Mouse (Mus musculus) myocyte (in vitro differentiated cells): Measurements from ENCODE around the gene Pfn4.

ENCODE experiments used
- E2F4 ChIP-seq: IDR thresholded peaks from one replicate; pipeline ENCODE4 v1.6.1; 2011; ENCODE audit warnings: mild to moderate bottlenecking, control low read depth, moderate library complexity; ENCODE audit not compliant: insufficient read depth
- MAX ChIP-seq: IDR thresholded peaks from one replicate; pipeline ENCODE4 v1.6.1; 2011; ENCODE audit warnings: low read depth, mild to moderate bottlenecking, control low read depth
- MYOD1 ChIP-seq, 3 experiments: IDR thresholded peaks; one replicate each; pipeline ENCODE4 v1.6.1; 2011; ENCODE audit warnings: control low read depth in 2 of 3, low read depth in 2 of 3, mild to moderate bottlenecking in 2 of 3, moderate library complexity in 1 of 3; ENCODE audit not compliant: insufficient read length in 2 of 3, control insufficient read depth in 1 of 3
- MYOG ChIP-seq, 3 experiments: IDR thresholded peaks; one replicate each; pipeline ENCODE4 v1.6.1; 2011; ENCODE audit warnings: control low read depth in 2 of 3, low read depth in 2 of 3, mild to moderate bottlenecking in 2 of 3; ENCODE audit not compliant: insufficient read length in 2 of 3, control insufficient read depth in 1 of 3, insufficient read depth in 1 of 3
- POLR2A ChIP-seq: IDR thresholded peaks from one replicate; pipeline ENCODE4 v1.6.1; 2011; ENCODE audit warnings: low read depth, mild to moderate bottlenecking, control low read depth, moderate library complexity; ENCODE audit not compliant: insufficient read length
- POLR2AphosphoS2 ChIP-seq: IDR thresholded peaks from one replicate; pipeline ENCODE4 v1.6.1; 2011; ENCODE audit warnings: low read depth, control low read depth; ENCODE audit not compliant: insufficient read length
- USF1 ChIP-seq: IDR thresholded peaks from one replicate; pipeline ENCODE4 v1.6.1; 2011; ENCODE audit warnings: low read depth, mild to moderate bottlenecking, control low read depth, moderate library complexity

DNA sequence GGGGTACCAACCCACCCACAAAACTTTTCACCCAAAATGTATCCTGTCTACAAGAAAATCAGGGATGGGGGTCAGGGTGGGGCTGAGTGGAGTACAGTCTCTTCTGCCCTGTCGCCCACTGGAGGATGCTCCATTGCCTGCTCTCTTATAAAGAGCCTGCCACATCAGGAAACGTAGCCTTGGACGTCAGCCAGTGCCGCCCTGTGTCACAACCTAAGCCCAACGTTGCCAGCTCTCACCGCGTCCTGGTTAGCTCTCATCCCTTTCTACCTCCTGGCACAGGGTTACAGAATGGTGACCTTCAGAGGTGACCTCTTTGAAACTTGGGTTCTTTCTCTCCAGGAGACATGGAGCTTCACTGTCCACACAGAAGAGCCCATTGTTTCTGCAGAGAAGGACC, 28.0 kb upstream of the Pfn4 start:
- TF ChIP-seq USF1 (no peak), POLR2A (no peak), MYOG (IDR thresholded peaks at IDR 0.05; ENCODE audit: control insufficient read depth in 1 of 3, insufficient read depth in 1 of 3, insufficient read length in 2 of 3, low read depth in 2 of 3) (no peak), E2F4 (no peak), MAX (no peak), MYOD1 (IDR thresholded peaks at IDR 0.05; ENCODE audit: control insufficient read depth in 1 of 3, insufficient read length in 2 of 3, low read depth in 2 of 3) (no peak), POLR2AphosphoS2 (no peak)
